Mouse (Mus musculus) embryonic facial prominence, embryonic 13.5 days (tissue): Measurements from ENCODE around the gene Mcmbp. TPM values are rescaled to one million over a fixed set of nuclear protein-coding genes. Genes with fewer than 3 reads are reported as not detected.

ENCODE experiments used
- ATAC-seq: fragments of 200-750 bp; cut with Nextera tagmentation; 2 replicates; pipeline ENCODE4 v1.8.0; 2017; ENCODE audit warnings: low read depth; ENCODE audit not compliant: insufficient number of reproducible peaks, insufficient read depth, low FRiP score, low TSS enrichment
- H3K27ac ChIP-seq: fragments of 300-500 bp; sonication (generic); 2 replicates; pipeline ENCODE4 v1.5.1; 2015; ENCODE audit warnings: moderate library complexity, mild to moderate bottlenecking, inconsistent platforms
- H3K27me3 ChIP-seq: fragments of 300-500 bp; sonication (generic); 2 replicates; pipeline ENCODE4 v1.6.1; 2015; ENCODE audit warnings: mild to moderate bottlenecking, inconsistent platforms
- H3K36me3 ChIP-seq: fragments of 300-500 bp; sonication (generic); 2 replicates; pipeline ENCODE4 v1.6.1; 2015; ENCODE audit warnings: mild to moderate bottlenecking, inconsistent platforms
- H3K4me1 ChIP-seq: fragments of 300-500 bp; sonication (generic); 2 replicates; pipeline ENCODE4 v1.6.1; 2015; ENCODE audit warnings: inconsistent platforms
- H3K4me2 ChIP-seq: fragments of 300-500 bp; sonication (generic); 2 replicates; pipeline ENCODE4 v1.6.1; 2015; ENCODE audit warnings: moderate library complexity, mild to moderate bottlenecking, inconsistent platforms
- H3K4me3 ChIP-seq: fragments of 300-500 bp; sonication (generic); 2 replicates; pipeline ENCODE4 v1.5.1; 2015; ENCODE audit warnings: mild to moderate bottlenecking, inconsistent platforms
- H3K9ac ChIP-seq: fragments of 300-500 bp; sonication (generic); 2 replicates; pipeline ENCODE4 v1.6.1; 2015; ENCODE audit warnings: mild to moderate bottlenecking, inconsistent platforms
- H3K9me3 ChIP-seq: fragments of 300-500 bp; sonication (generic); 2 replicates; pipeline ENCODE4 v1.6.1; 2016; ENCODE audit warnings: inconsistent platforms
- WGBS: fragments of 180-500 bp; shearing (Covaris S2); methylation state at CpG from one replicate; pipeline ENCODE4 v1.1.7; 2015; ENCODE audit warnings: mixed read lengths; 5-methylcytosine and 5-hydroxymethylcytosine counted together
- polyA plus RNA-seq: library from polyadenylated mRNA; unstranded; fragments of >200 nt; fragmentation: Nextera tagmentation; extraction: Ambion mirVana; gene quantifications from 2 replicates; pipeline ENCODE4 v1.2.1, GENCODE M21; 2015

Mcmbp gene
- 68.8 and 70.8 TPM in 2 replicates for polyA plus RNA-seq

GRCm38 (mm10) chr7:128740334-128740733 lies at the start of gene Mcmbp:
Mcmbp (minus strand) TSS chr7:128740495.
- no peaks in the 10 kb centered on the region for H3K36me3 ChIP-seq
- H3K9ac ChIP-seq: peak within 1 kb of the TSS; percentile 98
- peak; percentile 82 for ATAC-seq
- peaks cover 22% of the 10 kb centered on the region for H3K4me1 ChIP-seq
- WGBS: under 1% methylated on average over 35 of the region's 35 CpGs
- no peaks in the 10 kb centered on the region for H3K9me3 ChIP-seq
- peak within 1 kb of the TSS; percentile 88 for H3K4me2 ChIP-seq
- peak within 1 kb of the TSS; percentile 100 for H3K4me3 ChIP-seq
- H3K27me3 ChIP-seq: peaks cover 5% of the 10 kb centered on the region
- H3K27ac ChIP-seq: peak within 1 kb of the TSS; percentile 83

GRCm38 (mm10) chr7:128790045-128790444 lies 49.8 kb upstream of the Mcmbp start:
- Histone ChIP-seq H3K36me3 (peaks cover 21% of the 10 kb centered on the region), H3K4me3 (no peak overlapping the region), H3K9ac (no peak overlapping the region), H3K27me3 (no peaks in the 10 kb centered on the region), H3K27ac (no peak overlapping the region), H3K4me2 (no peak overlapping the region), H3K4me1 (no peaks in the 10 kb centered on the region), H3K9me3 (no peaks in the 10 kb centered on the region)
- ATAC-seq: no peak
- WGBS: 74% methylated on average over 4 of the region's 4 CpGs

GRCm38 (mm10) chr7:128781846-128782245 lies 41.6 kb upstream of the Mcmbp start:
- Histone ChIP-seq H3K9me3 (no peaks in the 10 kb centered on the region), H3K4me1 (no peaks in the 10 kb centered on the region), H3K4me2 (no peak overlapping the region), H3K36me3 (peaks cover 89% of the 10 kb centered on the region), H3K4me3 (no peak overlapping the region), H3K27ac (no peak overlapping the region), H3K9ac (no peak overlapping the region), H3K27me3 (no peaks in the 10 kb centered on the region)
- ATAC-seq: no peak
- 94% methylated on average over 3 of the region's 3 CpGs for WGBS

- no peak overlapping the region for H3K9ac ChIP-seq
- no peaks in the 10 kb centered on the region for H3K4me1 ChIP-seq
- 50% methylated on average over 6 of the region's 6 CpGs for WGBS
- no peak for ATAC-seq
- H3K4me2 ChIP-seq: no peak overlapping the region
- no peak overlapping the region for H3K27ac ChIP-seq
- H3K4me3 ChIP-seq: no peak overlapping the region
- peaks cover 91% of the 10 kb centered on the region for H3K36me3 ChIP-seq
- H3K9me3 ChIP-seq: no peaks in the 10 kb centered on the region
- no peaks in the 10 kb centered on the region for H3K27me3 ChIP-seq
Measured at GRCm38 (mm10) chr7:128779305-128779704, 39.0 kb upstream of the Mcmbp start.

- Histone ChIP-seq H3K4me2 (no peak overlapping the region), H3K27ac (no peak overlapping the region), H3K27me3 (no peaks in the 10 kb centered on the region), H3K9me3 (no peaks in the 10 kb centered on the region), H3K36me3 (peaks cover 96% of the 10 kb centered on the region), H3K9ac (no peak overlapping the region), H3K4me3 (no peak overlapping the region), H3K4me1 (no peaks in the 10 kb centered on the region)
- ATAC-seq: no peak
- WGBS: 85% methylated on average over 6 of the region's 6 CpGs
Measured at GRCm38 (mm10) chr7:128777201-128777600, 36.9 kb upstream of the Mcmbp start.

GRCm38 (mm10) chr7:128766696-128767095 lies 26.4 kb upstream of the Mcmbp start:
- Histone ChIP-seq H3K27ac (no peak overlapping the region), H3K27me3 (no peaks in the 10 kb centered on the region), H3K9ac (no peak overlapping the region), H3K4me3 (no peak overlapping the region), H3K4me2 (no peak overlapping the region), H3K9me3 (no peaks in the 10 kb centered on the region), H3K36me3 (peaks cover 89% of the 10 kb centered on the region), H3K4me1 (no peaks in the 10 kb centered on the region)
- ATAC-seq: no peak

GRCm38 (mm10) chr7:128758948-128759347 lies 18.7 kb upstream of the Mcmbp start:
- no peak for ATAC-seq
- 88% methylated on average over 4 of the region's 4 CpGs for WGBS
- H3K9ac ChIP-seq: no peak overlapping the region
- no peak overlapping the region for H3K4me3 ChIP-seq
- H3K4me2 ChIP-seq: no peak overlapping the region
- no peaks in the 10 kb centered on the region for H3K4me1 ChIP-seq
- no peaks in the 10 kb centered on the region for H3K9me3 ChIP-seq
- H3K36me3 ChIP-seq: peaks cover 93% of the 10 kb centered on the region
- H3K27me3 ChIP-seq: no peaks in the 10 kb centered on the region
- no peak overlapping the region for H3K27ac ChIP-seq

- H3K36me3 ChIP-seq: peaks cover 97% of the 10 kb centered on the region
- no peak overlapping the region for H3K9ac ChIP-seq
- ATAC-seq: no peak
- no peak overlapping the region for H3K4me3 ChIP-seq
- no peak overlapping the region for H3K27ac ChIP-seq
- no peaks in the 10 kb centered on the region for H3K27me3 ChIP-seq
- no peaks in the 10 kb centered on the region for H3K4me1 ChIP-seq
- no peak overlapping the region for H3K4me2 ChIP-seq
- 96% methylated on average over 1 of the region's 1 CpGs for WGBS
- no peaks in the 10 kb centered on the region for H3K9me3 ChIP-seq
Measured at GRCm38 (mm10) chr7:128755396-128755795, 15.1 kb upstream of the Mcmbp start.

- Histone ChIP-seq H3K4me3 (no peak overlapping the region), H3K4me2 (no peak overlapping the region), H3K4me1 (peaks cover 12% of the 10 kb centered on the region), H3K27ac (no peak overlapping the region), H3K36me3 (peaks cover 69% of the 10 kb centered on the region), H3K27me3 (no peaks in the 10 kb centered on the region), H3K9ac (no peak overlapping the region), H3K9me3 (no peaks in the 10 kb centered on the region)
- WGBS: 89% methylated on average over 4 of the region's 4 CpGs
- no peak for ATAC-seq
Measured at GRCm38 (mm10) chr7:128752012-128752411, 11.7 kb upstream of the Mcmbp start.

- Histone ChIP-seq H3K27me3 (no peaks in the 10 kb centered on the region), H3K4me2 (no peak overlapping the region), H3K4me1 (peaks cover 25% of the 10 kb centered on the region), H3K27ac (no peak overlapping the region), H3K4me3 (no peak overlapping the region), H3K36me3 (peaks cover 54% of the 10 kb centered on the region), H3K9me3 (no peaks in the 10 kb centered on the region), H3K9ac (no peak overlapping the region)
- no peak for ATAC-seq
- 91% methylated on average over 9 of the region's 9 CpGs for WGBS
Measured at GRCm38 (mm10) chr7:128750296-128750695, 10.0 kb upstream of the Mcmbp start.

- Histone ChIP-seq H3K27me3 (no peaks in the 10 kb centered on the region), H3K4me1 (peaks cover 28% of the 10 kb centered on the region), H3K9me3 (no peaks in the 10 kb centered on the region), H3K27ac (no peak overlapping the region), H3K36me3 (peaks cover 38% of the 10 kb centered on the region), H3K4me2 (no peak overlapping the region), H3K9ac (0 out of 2 replicates have a peak overlapping the region, but pooled peaks have one; percentile 36), H3K4me3 (no peak overlapping the region)
- no peak for ATAC-seq
- 73% methylated on average over 3 of the region's 3 CpGs for WGBS
Measured at GRCm38 (mm10) chr7:128748758-128749157, 8.5 kb upstream of the Mcmbp start.

GRCm38 (mm10) chr7:128746151-128746550 lies 5.9 kb upstream of the Mcmbp start:
- whole genome bisulfite sequencing: 88% methylated on average over 10 of the region's 10 CpGs
- H3K4me2 ChIP-seq: peak overlapping the region; percentile 83
- peak overlapping the region; percentile 94; the same call in 1 of the 2 replicates for H3K9ac ChIP-seq

More at GRCm38 (mm10) chr7:128746151-128746550, 5.9 kb upstream of the Mcmbp start:
- no peak for ATAC-seq
- Histone ChIP-seq H3K36me3 (peaks cover 14% of the 10 kb centered on the region), H3K27me3 (peaks cover 5% of the 10 kb centered on the region), H3K4me1 (peaks cover 28% of the 10 kb centered on the region), H3K27ac (no peak overlapping the region), H3K4me3 (peak overlapping the region; percentile 99), H3K9me3 (no peaks in the 10 kb centered on the region)
